Mouse (Mus musculus): ENCODE data around the gene Sox5. TPM values are rescaled to one million over a fixed set of nuclear protein-coding genes. Genes with fewer than 3 reads are reported as not detected.

The Sox5 gene
- polyA plus RNA-seq, 1 experiment = 2.8 TPM

GRCm38 (mm10) chr6:144646331-144646730, 135.4 kb downstream of the Sox5 start:
- no peak overlapping the region for H3K4me3 ChIP-seq (ENCODE audit: insufficient read depth, low read length)
- H3K27ac ChIP-seq (ENCODE audit: insufficient read depth, low read length) = no peak overlapping the region
- H3K4me1 ChIP-seq (ENCODE audit: control insufficient read depth, insufficient read depth, low read length) = no peaks in the 10 kb centered on the region
- TF ChIP-seq CTCF (IDR thresholded peaks at IDR 0.05; ENCODE audit: borderline replicate concordance, insufficient read depth, low read length) (no peak), POLR2A (IDR thresholded peaks at IDR 0.05; ENCODE audit: low read depth, low read length) (no peak)

- Histone ChIP-seq H3K4me1 (ENCODE audit: control insufficient read depth, insufficient read depth, low read length) (peaks cover 4% of the 10 kb centered on the region), H3K4me3 (ENCODE audit: insufficient read depth, low read length) (no peak overlapping the region), H3K27ac (ENCODE audit: insufficient read depth, low read length) (no peak overlapping the region)
- TF ChIP-seq POLR2A (IDR thresholded peaks at IDR 0.05; ENCODE audit: low read depth, low read length) (no peak), CTCF (IDR thresholded peaks at IDR 0.05; ENCODE audit: borderline replicate concordance, insufficient read depth, low read length) (no peak)
Measured at GRCm38 (mm10) chr6:144645796-144646195, 136.0 kb downstream of the Sox5 start.

GRCm38 (mm10) chr6:144644711-144645110, 137.1 kb downstream of the Sox5 start:
- no peak for TF ChIP-seq CTCF (IDR thresholded peaks at IDR 0.05; ENCODE audit: borderline replicate concordance, insufficient read depth, low read length)
- TF ChIP-seq POLR2A (IDR thresholded peaks at IDR 0.05; ENCODE audit: low read depth, low read length) = no peak
- H3K4me1 ChIP-seq (ENCODE audit: control insufficient read depth, insufficient read depth, low read length) = peaks cover 9% of the 10 kb centered on the region
- no peak overlapping the region for H3K4me3 ChIP-seq (ENCODE audit: insufficient read depth, low read length)
- H3K27ac ChIP-seq (ENCODE audit: insufficient read depth, low read length) = no peak overlapping the region

GRCm38 (mm10) chr6:144643601-144644000, 138.2 kb downstream of the Sox5 start:
- Histone ChIP-seq H3K27ac (ENCODE audit: insufficient read depth, low read length) (no peak overlapping the region), H3K4me1 (ENCODE audit: control insufficient read depth, insufficient read depth, low read length) (peaks cover 9% of the 10 kb centered on the region), H3K4me3 (ENCODE audit: insufficient read depth, low read length) (no peak overlapping the region)
- TF ChIP-seq CTCF (IDR thresholded peaks at IDR 0.05; ENCODE audit: borderline replicate concordance, insufficient read depth, low read length) = no peak

- TF ChIP-seq POLR2A (IDR thresholded peaks at IDR 0.05; ENCODE audit: low read depth, low read length) = no peak
- Histone ChIP-seq H3K4me3 (ENCODE audit: insufficient read depth, low read length) (no peak overlapping the region), H3K27ac (ENCODE audit: insufficient read depth, low read length) (no peak overlapping the region), H3K4me1 (ENCODE audit: control insufficient read depth, insufficient read depth, low read length) (peaks cover 9% of the 10 kb centered on the region)
Measured at GRCm38 (mm10) chr6:144641888-144642287, 139.9 kb downstream of the Sox5 start.

GRCm38 (mm10) chr6:144640591-144640990, 141.2 kb downstream of the Sox5 start:
- TF ChIP-seq POLR2A (IDR thresholded peaks at IDR 0.05; ENCODE audit: low read depth, low read length) (no peak), CTCF (IDR thresholded peaks at IDR 0.05; ENCODE audit: borderline replicate concordance, insufficient read depth, low read length) (no peak)
- H3K4me1 ChIP-seq (ENCODE audit: control insufficient read depth, insufficient read depth, low read length) = peaks cover 9% of the 10 kb centered on the region
- H3K27ac ChIP-seq (ENCODE audit: insufficient read depth, low read length) = peak overlapping the region; percentile 72; the same call in 1 of the 2 replicates
- no peak overlapping the region for H3K4me3 ChIP-seq (ENCODE audit: insufficient read depth, low read length)

GRCm38 (mm10) chr6:144638547-144638946, 143.2 kb downstream of the Sox5 start:
- H3K4me1 ChIP-seq (ENCODE audit: control insufficient read depth, insufficient read depth, low read length) = peaks cover 9% of the 10 kb centered on the region
- TF ChIP-seq CTCF (IDR thresholded peaks at IDR 0.05; ENCODE audit: borderline replicate concordance, insufficient read depth, low read length) = no peak
- no peak for TF ChIP-seq POLR2A (IDR thresholded peaks at IDR 0.05; ENCODE audit: low read depth, low read length)
- no peak overlapping the region for H3K4me3 ChIP-seq (ENCODE audit: insufficient read depth, low read length)
- no peak overlapping the region for H3K27ac ChIP-seq (ENCODE audit: insufficient read depth, low read length)

- Histone ChIP-seq H3K4me3 (ENCODE audit: insufficient read depth, low read length) (no peak overlapping the region), H3K4me1 (ENCODE audit: control insufficient read depth, insufficient read depth, low read length) (no peaks in the 10 kb centered on the region), H3K27ac (ENCODE audit: insufficient read depth, low read length) (no peak overlapping the region)
- TF ChIP-seq POLR2A (IDR thresholded peaks at IDR 0.05; ENCODE audit: low read depth, low read length) = no peak
- no peak for TF ChIP-seq CTCF (IDR thresholded peaks at IDR 0.05; ENCODE audit: borderline replicate concordance, insufficient read depth, low read length)
Measured at GRCm38 (mm10) chr6:144627539-144628115, 154.2 kb downstream of the Sox5 start.

GRCm38 (mm10) chr6:144621089-144621769, 160.5 kb downstream of the Sox5 start:
- no peak for TF ChIP-seq POLR2A (IDR thresholded peaks at IDR 0.05; ENCODE audit: low read depth, low read length)
- no peak for TF ChIP-seq CTCF (IDR thresholded peaks at IDR 0.05; ENCODE audit: borderline replicate concordance, insufficient read depth, low read length)
- Histone ChIP-seq H3K4me3 (ENCODE audit: insufficient read depth, low read length) (no peak overlapping the region), H3K27ac (ENCODE audit: insufficient read depth, low read length) (no peak overlapping the region), H3K4me1 (ENCODE audit: control insufficient read depth, insufficient read depth, low read length) (no peaks in the 10 kb centered on the region)

GRCm38 (mm10) chr6:144611383-144611791, 170.4 kb downstream of the Sox5 start:
- H3K4me3 ChIP-seq (ENCODE audit: insufficient read depth, low read length) = no peak overlapping the region
- TF ChIP-seq CTCF (IDR thresholded peaks at IDR 0.05; ENCODE audit: borderline replicate concordance, insufficient read depth, low read length) (no peak), POLR2A (IDR thresholded peaks at IDR 0.05; ENCODE audit: low read depth, low read length) (no peak)
- no peaks in the 10 kb centered on the region for H3K4me1 ChIP-seq (ENCODE audit: control insufficient read depth, insufficient read depth, low read length)
- H3K27ac ChIP-seq (ENCODE audit: insufficient read depth, low read length) = no peak overlapping the region

Data from embryonic fibroblast, embryonic 13.5 days (primary cell).